37 mouse cellular contexts compared by ENCODE assay signal in the genomic region with DNA sequence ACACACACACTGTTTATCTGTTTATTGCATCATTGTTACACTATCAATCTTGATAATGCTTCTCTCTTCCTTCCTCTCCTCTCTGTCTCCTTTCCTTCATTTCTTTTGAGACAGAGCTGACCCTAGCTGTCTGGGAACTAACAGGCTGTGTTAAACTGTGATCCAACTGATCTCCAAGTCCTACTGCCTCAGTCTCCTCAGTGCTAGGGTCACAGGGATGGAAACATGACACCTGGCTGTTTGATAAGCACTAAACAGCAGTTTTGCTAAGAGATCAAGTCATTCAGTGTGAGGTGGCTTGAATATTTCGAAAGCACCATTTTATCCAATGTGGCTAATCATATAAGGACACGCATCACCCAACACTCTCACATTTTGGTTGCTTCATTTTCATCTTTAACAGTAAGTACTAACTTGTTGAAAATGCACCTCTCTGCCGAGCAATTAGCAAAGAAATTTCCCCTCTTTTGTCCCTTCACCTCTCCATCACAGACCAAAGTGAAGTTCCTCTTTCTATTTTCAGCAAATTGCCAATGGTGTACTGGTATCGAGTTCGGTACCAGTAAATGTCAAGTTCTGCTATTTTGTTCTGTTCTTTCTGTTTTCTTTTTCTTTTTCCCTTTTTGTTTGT. TPM values are rescaled to one million over a fixed set of nuclear protein-coding genes. Genes with fewer than 3 reads are reported as not detected.
A peak's percentile ranks its signal among the peaks of the same experiment; 100 is the strongest.
DNase-seq lines count a peak whose midpoint lies in the region; ATAC-seq and TF ChIP-seq lines count a peak whose summit lies in the region.
"Had no signal": no experiment of that assay in that cellular context is flagged by ENCODE, and none has a peak within 500 bp of the region (broad histone marks: within the 10 kb centered on the region; RNA-seq: fewer than 3 reads in every experiment).

No protein-coding gene starts in this region.

- TF ChIP-seq RAD21 in MEL (IDR thresholded peaks at IDR 0.05; ENCODE audit: low read depth, low read length), result no peak

- no peak overlapping the region for H3K4me2 ChIP-seq in midbrain, embryonic 11.5 days
- no peak overlapping the region for H3K4me2 ChIP-seq in midbrain, embryonic 13.5 days (replicated peaks)
- H3K4me2 ChIP-seq: embryonic facial prominence, embryonic 13.5 days; forebrain, embryonic 15.5 days; heart, embryonic 11.5 days; hindbrain, embryonic 13.5 days; limb, embryonic 12.5 days; neural tube, embryonic 13.5 days had no signal

- H3K27me3 ChIP-seq in midbrain, embryonic 11.5 days (ENCODE audit: control insufficient read depth, insufficient read depth, low read length), result no peaks in the 10 kb centered on the region
- H3K27me3 ChIP-seq in midbrain, embryonic 13.5 days, result peaks cover 4% of the 10 kb centered on the region; the same call in 1 of the 2 replicates
- H3K27me3 ChIP-seq in MEL (ENCODE audit: control insufficient read depth in 1 of 2, insufficient read depth in 2 of 2, low read length in 2 of 2), result no peaks in the 10 kb centered on the region

- H3K9me3 ChIP-seq in midbrain, embryonic 11.5 days (ENCODE audit: control insufficient read depth, low read length), result no peaks in the 10 kb centered on the region
- no peaks in the 10 kb centered on the region for H3K9me3 ChIP-seq in midbrain, embryonic 13.5 days
- H3K9me3 ChIP-seq in MEL (replicated peaks; ENCODE audit: insufficient read depth, low read length), result no peaks in the 10 kb centered on the region
- H3K9me3 ChIP-seq: embryonic facial prominence, embryonic 13.5 days; forebrain, embryonic 10.5 days; forebrain, embryonic 15.5 days; hindbrain, embryonic 13.5 days; limb, embryonic 12.5 days; midbrain, embryonic 10.5 days; neural tube, embryonic 13.5 days had no signal

- TF ChIP-seq EP300 in MEL (IDR thresholded peaks at IDR 0.05; ENCODE audit: low read depth in 1 of 2, low read length in 2 of 2), result no peak

- no peaks in the 10 kb centered on the region for H3K36me3 ChIP-seq in midbrain, embryonic 11.5 days (ENCODE audit: control insufficient read depth, insufficient read depth, low read length)
- H3K36me3 ChIP-seq in midbrain, embryonic 13.5 days, result no peaks in the 10 kb centered on the region
- peaks cover 0 to 17% of the 10 kb centered on the region in 2 experiments; a peak in 2 of 4 replicates for H3K36me3 ChIP-seq in MEL (ENCODE audit: control insufficient read depth in 1 of 2, insufficient read depth in 2 of 2, low read length in 2 of 2)
- H3K36me3 ChIP-seq: embryonic facial prominence, embryonic 13.5 days; forebrain, embryonic 10.5 days; forebrain, embryonic 15.5 days; hindbrain, embryonic 13.5 days; limb, embryonic 12.5 days; midbrain, embryonic 10.5 days; neural tube, embryonic 13.5 days had no signal

- intact Hi-C loops in gastrocnemius, postnatal 14 days (cut with DNase I; ENCODE audit: low total_unique reads), result no loop called here

- 81% methylated on average over 5 of the region's 5 CpGs for WGBS in midbrain, embryonic 11.5 days
- WGBS in midbrain, embryonic 13.5 days, result 88% methylated on average over 5 of the region's 5 CpGs

- H3K4me3 ChIP-seq in midbrain, embryonic 11.5 days (ENCODE audit: low read depth, low read length), result no peak overlapping the region
- H3K4me3 ChIP-seq in midbrain, embryonic 13.5 days (replicated peaks), result no peak overlapping the region
- peak overlapping the region; percentile 20 to 38 for H3K4me3 ChIP-seq in MEL (ENCODE audit: control insufficient read depth in 1 of 2, insufficient read depth in 1 of 2, low read depth in 2 of 2, low read length in 2 of 2)
- H3K4me3 ChIP-seq: embryonic facial prominence, embryonic 13.5 days; forebrain, embryonic 10.5 days; forebrain, embryonic 15.5 days; hindbrain, embryonic 13.5 days; layer of hippocampus, adult 2 months; left cerebral cortex, adult 2 months; limb, embryonic 12.5 days; midbrain, embryonic 10.5 days; neural tube, embryonic 13.5 days had no signal

- peak; percentile 69 for DNase-seq in midbrain, embryonic 11.5 days (ENCODE audit: low spot score, missing footprints)
- DNase-seq in B cell, adult 2 months, result peak; percentile 35 to 43
- DNase-seq in MEL (ENCODE audit: low read depth, low spot score), result peak; percentile 63
- DNase-seq in gastrocnemius, postnatal 14 days, result no peak
- no peak for DNase-seq in gastrocnemius, adult 18-20 months (ENCODE audit: low spot score)
- no peak for DNase-seq in yolk sac, embryonic 10.5 days (ENCODE audit: low spot score)
- DNase-seq: adrenal gland, adult 2 months; cerebellum, adult 11-12 months; cerebellum, adult 9-11 months; heart, adult 18-20 months; heart, postnatal 4 days; kidney, adult 11 months; kidney, postnatal 36 days; lung, postnatal 10 days; right cerebral cortex, postnatal 14 days; thymus, postnatal 4 days had no signal

- TF ChIP-seq POLR2A in MEL (IDR thresholded peaks at IDR 0.05; ENCODE audit: control insufficient read depth in 1 of 2, insufficient read depth in 1 of 2, low read depth in 1 of 2, low read length in 2 of 2, poor library complexity in 1 of 2), result no peak

- no peak for ATAC-seq in midbrain, embryonic 11.5 days (ENCODE audit: low FRiP score)
- no peak for ATAC-seq in midbrain, embryonic 13.5 days
- ATAC-seq in megakaryocyte, adult 5-6 weeks (ENCODE audit: poor library complexity, severe bottlenecking), result peak; percentile 29
- ATAC-seq: activated CD4-positive, CD25-positive, alpha-beta regulatory T cell, adult 4 months; forebrain, embryonic 15.5 days had no signal

- H3K79me2 ChIP-seq in MEL (ENCODE audit: control insufficient read depth, insufficient read depth, low read length, poor library complexity), result no peaks in the 10 kb centered on the region

- H3K9ac ChIP-seq in midbrain, embryonic 11.5 days (ENCODE audit: low read length), result no peak overlapping the region
- no peak overlapping the region for H3K9ac ChIP-seq in midbrain, embryonic 13.5 days (replicated peaks)
- H3K9ac ChIP-seq in MEL (ENCODE audit: control insufficient read depth, low read depth, low read length, poor library complexity, severe bottlenecking), result peak overlapping the region; percentile 2; the same call in 1 of the 2 replicates
- H3K9ac ChIP-seq: embryonic facial prominence, embryonic 13.5 days; forebrain, embryonic 15.5 days; hindbrain, embryonic 13.5 days; limb, embryonic 12.5 days; neural tube, embryonic 13.5 days had no signal

- TF ChIP-seq CTCF in MEL (IDR thresholded peaks at IDR 0.05 in 2 of 3, conservative IDR thresholded peaks at IDR 0.05 in 1 of 3; ENCODE audit: control insufficient read depth in 1 of 3, insufficient read depth in 1 of 3, low read depth in 2 of 3, low read length in 3 of 3, poor library complexity in 1 of 3, severe bottlenecking in 1 of 3), result no peak

- H3K4me1 ChIP-seq in midbrain, embryonic 11.5 days (ENCODE audit: control insufficient read depth, insufficient read depth, low read length), result no peaks in the 10 kb centered on the region
- no peaks in the 10 kb centered on the region for H3K4me1 ChIP-seq in midbrain, embryonic 13.5 days (replicated peaks)
- H3K4me1 ChIP-seq in MEL (ENCODE audit: control insufficient read depth in 1 of 2, insufficient read depth in 2 of 2, low read length in 2 of 2), result peaks cover 17 to 26% of the 10 kb centered on the region in 2 experiments
- H3K4me1 ChIP-seq: embryonic facial prominence, embryonic 13.5 days; forebrain, embryonic 10.5 days; forebrain, embryonic 15.5 days; hindbrain, embryonic 13.5 days; limb, embryonic 12.5 days; midbrain, embryonic 10.5 days had no signal

- H3K27ac ChIP-seq in midbrain, embryonic 11.5 days (ENCODE audit: low read depth, low read length), result no peak overlapping the region
- H3K27ac ChIP-seq in midbrain, embryonic 13.5 days, result no peak overlapping the region
- peak overlapping the region; percentile 23 for H3K27ac ChIP-seq in MEL (ENCODE audit: control insufficient read depth, low read depth, low read length)
- H3K27ac ChIP-seq: embryonic facial prominence, embryonic 13.5 days; forebrain, embryonic 10.5 days; forebrain, embryonic 15.5 days; hindbrain, embryonic 13.5 days; left cerebral cortex, adult 2 months; limb, embryonic 12.5 days; midbrain, embryonic 10.5 days; neural tube, embryonic 13.5 days had no signal

RNA-seq across cellular contexts. Expression of gene Dusp12, which starts 11.4 kb away (rescaled TPM):
- 28.9 and 31.1 TPM in 2 replicates for polyA plus RNA-seq in midbrain, embryonic 11.5 days (2014; fragmentation: Nextera tagmentation; extraction: Ambion mirVana)
- polyA plus RNA-seq in midbrain, embryonic 13.5 days (2015; fragmentation: Nextera tagmentation; extraction: Ambion mirVana), result 38.0 and 39.8 TPM in 2 replicates
- total RNA-seq in MEL (2012; rRNA removed), result 41.8 and 50.0 TPM in 2 replicates
- polyA plus RNA-seq in MEL (2012; ENCODE audit: insufficient read depth in 1 of 2, insufficient read length in 2 of 2, low read depth in 1 of 2, low replicate concordance in 2 of 2, missing spikeins in 1 of 2), result 10 to 100 TPM in 1 of 2 experiments, not detected in 1; 33.8 TPM
- total RNA-seq in megakaryocyte, adult 5-6 weeks (2015), result 7.5 and 10.3 TPM in 2 replicates
- total RNA-seq in megakaryocyte, adult 5-6 weeks (2017), result 5.2 and 5.4 TPM in 2 replicates
- 1 to 10 TPM; 4.0 to 6.1 TPM for total RNA-seq in gastrocnemius, postnatal 14 days (2021)
- total RNA-seq in gastrocnemius, adult 18-20 months (2021), result 1 to 10 TPM; 4.1 to 5.5 TPM

RNA-seq across cellular contexts. Expression of gene Gm26620, which starts 11.9 kb away (rescaled TPM):
- 0.31 TPM in 1 of 2 replicates, not detected in the other for polyA plus RNA-seq in midbrain, embryonic 11.5 days (2014; fragmentation: Nextera tagmentation; extraction: Ambion mirVana)
- polyA plus RNA-seq in midbrain, embryonic 13.5 days (2015; fragmentation: Nextera tagmentation; extraction: Ambion mirVana), result 0.32 TPM in 1 of 2 replicates, not detected in the other
- total RNA-seq in MEL (2012; rRNA removed), result 3.1 and 5.5 TPM in 2 replicates
- 1 to 10 TPM in 1 of 2 experiments, not detected in 1; 1.0 TPM for polyA plus RNA-seq in MEL (2012; ENCODE audit: insufficient read depth in 1 of 2, insufficient read length in 2 of 2, low read depth in 1 of 2, low replicate concordance in 2 of 2, missing spikeins in 1 of 2)
- 1.2 TPM in 1 of 2 replicates, not detected in the other for total RNA-seq in megakaryocyte, adult 5-6 weeks (2015)
- total RNA-seq in megakaryocyte, adult 5-6 weeks (2017), result not detected in 2 replicates
- under 1 TPM in 1 of 2 experiments, not detected in 1; 0.35 TPM for total RNA-seq in gastrocnemius, postnatal 14 days (2021)
- total RNA-seq in gastrocnemius, adult 18-20 months (2021), result under 1 TPM in 1 of 2 experiments, not detected in 1; 0.47 TPM
- total RNA-seq: common myeloid progenitor, adult 5-6 weeks had no signal
- polyA plus RNA-seq: activated CD4-positive, CD25-positive, alpha-beta regulatory T cell, adult 4 months had no signal

RNA-seq across cellular contexts. Expression of gene Fcrlb, which starts 16.0 kb away (rescaled TPM):
- polyA plus RNA-seq in midbrain, embryonic 11.5 days (2014; fragmentation: Nextera tagmentation; extraction: Ambion mirVana), result not detected in 2 replicates
- polyA plus RNA-seq in midbrain, embryonic 13.5 days (2015; fragmentation: Nextera tagmentation; extraction: Ambion mirVana), result 0.16 and 0.26 TPM in 2 replicates
- total RNA-seq in MEL (2012; rRNA removed), result not detected in 2 replicates
- not detected for polyA plus RNA-seq in MEL (2012; ENCODE audit: insufficient read depth in 1 of 2, insufficient read length in 2 of 2, low read depth in 1 of 2, low replicate concordance in 2 of 2, missing spikeins in 1 of 2)
- not detected in 2 replicates for total RNA-seq in megakaryocyte, adult 5-6 weeks (2015)
- not detected in 2 replicates for total RNA-seq in megakaryocyte, adult 5-6 weeks (2017)
- not detected for total RNA-seq in gastrocnemius, postnatal 14 days (2021)
- total RNA-seq in gastrocnemius, adult 18-20 months (2021), result not detected
- total RNA-seq: adrenal gland, adult 2 months; adrenal gland, postnatal 4 days; common myeloid progenitor, adult 5-6 weeks; gastrocnemius, adult 8-10 months; heart, adult 18-20 months; heart, postnatal 4 days had no signal
- polyA plus RNA-seq: activated CD4-positive, CD25-positive, alpha-beta regulatory T cell, adult 4 months; embryonic facial prominence, embryonic 13.5 days; forebrain, embryonic 10.5 days; heart, embryonic 11.5 days; limb, embryonic 12.5 days; midbrain, embryonic 10.5 days; stomach, embryonic 14.5 days had no signal

RNA-seq across cellular contexts. Expression of gene Atf6, which starts 29.2 kb away (rescaled TPM):
- polyA plus RNA-seq in midbrain, embryonic 11.5 days (2014; fragmentation: Nextera tagmentation; extraction: Ambion mirVana), result 9.4 and 11.2 TPM in 2 replicates
- 7.8 and 8.3 TPM in 2 replicates for polyA plus RNA-seq in midbrain, embryonic 13.5 days (2015; fragmentation: Nextera tagmentation; extraction: Ambion mirVana)
- 11.7 and 14.3 TPM in 2 replicates for total RNA-seq in MEL (2012; rRNA removed)
- 10 to 100 TPM in 1 of 2 experiments, not detected in 1; 16.4 TPM for polyA plus RNA-seq in MEL (2012; ENCODE audit: insufficient read depth in 1 of 2, insufficient read length in 2 of 2, low read depth in 1 of 2, low replicate concordance in 2 of 2, missing spikeins in 1 of 2)
- total RNA-seq in megakaryocyte, adult 5-6 weeks (2015), result 35.9 and 38.4 TPM in 2 replicates
- 35.1 and 39.4 TPM in 2 replicates for total RNA-seq in megakaryocyte, adult 5-6 weeks (2017)
- 10 to 100 TPM; 17.6 to 17.8 TPM for total RNA-seq in gastrocnemius, postnatal 14 days (2021)
- total RNA-seq in gastrocnemius, adult 18-20 months (2021), result 10 to 100 TPM; 17.0 to 17.7 TPM

RNA-seq across cellular contexts. Expression of gene Fcrla, which starts 30.6 kb away (rescaled TPM):
- polyA plus RNA-seq in midbrain, embryonic 11.5 days (2014; fragmentation: Nextera tagmentation; extraction: Ambion mirVana), result not detected in 2 replicates
- polyA plus RNA-seq in midbrain, embryonic 13.5 days (2015; fragmentation: Nextera tagmentation; extraction: Ambion mirVana), result not detected in 2 replicates
- total RNA-seq in MEL (2012; rRNA removed), result 0.12 and 0.39 TPM in 2 replicates
- polyA plus RNA-seq in MEL (2012; ENCODE audit: insufficient read depth in 1 of 2, insufficient read length in 2 of 2, low read depth in 1 of 2, low replicate concordance in 2 of 2, missing spikeins in 1 of 2), result under 1 TPM in 1 of 2 experiments, not detected in 1; 0.18 TPM
- total RNA-seq in megakaryocyte, adult 5-6 weeks (2015), result 1.3 and 3.2 TPM in 2 replicates
- 0.40 and 2.7 TPM in 2 replicates for total RNA-seq in megakaryocyte, adult 5-6 weeks (2017)
- under 1 TPM in 1 of 2 experiments, not detected in 1; 0.31 TPM for total RNA-seq in gastrocnemius, postnatal 14 days (2021)
- total RNA-seq in gastrocnemius, adult 18-20 months (2021), result not detected
- total RNA-seq: common myeloid progenitor, adult 5-6 weeks; gastrocnemius, adult 8-10 months; layer of hippocampus, adult 2 months; left cerebral cortex, adult 2 months; left cerebral cortex, postnatal 25 days; midbrain, postnatal 0 days had no signal
- polyA plus RNA-seq: embryonic facial prominence, embryonic 13.5 days; forebrain, embryonic 10.5 days; forebrain, embryonic 15.5 days; frontal cortex, adult 2 months; hindbrain, embryonic 13.5 days; kidney, embryonic 16.5 days; limb, embryonic 12.5 days; midbrain, embryonic 10.5 days; midbrain, postnatal 0 days; neural tube, embryonic 13.5 days; stomach, embryonic 14.5 days had no signal

Comparison
In these comparisons a context has a peak if more than half of its experiments do, and no peak if none do; other contexts are left out.
1. DNase-seq: peak in midbrain, embryonic 11.5 days (single experiment), B cell, adult 2 months (2 of 2) and MEL (single experiment); none in gastrocnemius, postnatal 14 days (single experiment), gastrocnemius, adult 18-20 months (single experiment) and yolk sac, embryonic 10.5 days (single experiment).
2. H3K4me3 ChIP-seq: peak in MEL (2 of 2); none in midbrain, embryonic 11.5 days (single experiment) and midbrain, embryonic 13.5 days (single experiment).